Mouse (Mus musculus) ES-Bruce4 (cell line): ENCODE results near the gene Cdk5rap3. TPM values are rescaled to one million over a fixed set of nuclear protein-coding genes. Genes with fewer than 3 reads are reported as not detected.

Source experiments
- H3K27ac ChIP-seq: 2 replicates; pipeline ENCODE4 v1.5.1; 2012; ENCODE audit warnings: low read length, inconsistent platforms; ENCODE audit not compliant: insufficient read depth
- H3K27me3 ChIP-seq: 2 replicates; pipeline ENCODE4 v1.6.1; 2012; ENCODE audit warnings: mild to moderate bottlenecking, low read length, inconsistent platforms; ENCODE audit not compliant: control insufficient read depth, poor library complexity, insufficient read depth, severe bottlenecking
- H3K36me3 ChIP-seq: 2 replicates; pipeline ENCODE4 v1.6.1; 2012; ENCODE audit warnings: inconsistent platforms, mild to moderate bottlenecking, low read length, moderate library complexity; ENCODE audit not compliant: control insufficient read depth, poor library complexity, insufficient read depth, severe bottlenecking
- H3K4me1 ChIP-seq: one replicate; pipeline ENCODE4 v1.8.1; 2011; ENCODE audit warnings: low read length; ENCODE audit not compliant: control insufficient read depth, insufficient read depth
- H3K4me3 ChIP-seq: 2 replicates; pipeline ENCODE4 v1.5.1; 2011; ENCODE audit warnings: low read depth, mild to moderate bottlenecking, low read length
- H3K9ac ChIP-seq: 2 replicates; pipeline ENCODE4 v1.6.1; 2012; ENCODE audit warnings: low read depth, mild to moderate bottlenecking, inconsistent platforms; ENCODE audit not compliant: poor library complexity, severe bottlenecking
- H3K9me3 ChIP-seq: replicated peaks from 2 replicates; pipeline ENCODE4 v1.6.1; 2012; ENCODE audit warnings: mild to moderate bottlenecking, low read length, inconsistent platforms; ENCODE audit not compliant: control insufficient read depth, poor library complexity, insufficient read depth, severe bottlenecking
- CTCF ChIP-seq: IDR thresholded peaks from one replicate; pipeline ENCODE4 v1.8.1; 2011; ENCODE audit warnings: low read depth, low read length
- EP300 ChIP-seq: IDR thresholded peaks from 2 replicates; pipeline ENCODE4 v1.6.1; 2011; ENCODE audit warnings: low read depth, low read length; ENCODE audit not compliant: insufficient read depth
- POLR2A ChIP-seq: IDR thresholded peaks from one replicate; pipeline ENCODE4 v1.8.1; 2011; ENCODE audit warnings: low read length; ENCODE audit not compliant: insufficient read depth
- polyA plus RNA-seq: library from polyadenylated mRNA; stranded (reverse); fragments of >200 nt; gene quantifications from 2 replicates; pipeline ENCODE4 v1.2.4, GENCODE M21; 2011; ENCODE audit warnings: low read depth; ENCODE audit not compliant: missing spikeins, insufficient read depth, insufficient read length

Cdk5rap3 gene
- polyA plus RNA-seq, 1 experiment, result 93.3 TPM

GRCm38 (mm10) chr11:96878715-96879114, 37.6 kb downstream of the Cdk5rap3 start:
- Histone ChIP-seq H3K9me3 (no peaks in the 10 kb centered on the region), H3K4me1 (no peaks in the 10 kb centered on the region), H3K27me3 (no peaks in the 10 kb centered on the region), H3K36me3 (no peaks in the 10 kb centered on the region), H3K27ac (no peak overlapping the region), H3K4me3 (no peak overlapping the region), H3K9ac (no peak overlapping the region)
- TF ChIP-seq CTCF (no peak), POLR2A (no peak), EP300 (no peak)

- Histone ChIP-seq H3K4me3 (no peak overlapping the region), H3K36me3 (no peaks in the 10 kb centered on the region), H3K4me1 (peaks cover 4% of the 10 kb centered on the region), H3K27ac (no peak overlapping the region), H3K27me3 (no peaks in the 10 kb centered on the region), H3K9me3 (no peaks in the 10 kb centered on the region), H3K9ac (no peak overlapping the region)
- TF ChIP-seq POLR2A (no peak), EP300 (no peak), CTCF (no peak)
Measured at GRCm38 (mm10) chr11:96877071-96877470, 39.2 kb downstream of the Cdk5rap3 start.

GRCm38 (mm10) chr11:96876300-96877040, 39.8 kb downstream of the Cdk5rap3 start:
- Histone ChIP-seq H3K36me3 (no peaks in the 10 kb centered on the region), H3K4me3 (no peak overlapping the region), H3K9me3 (no peaks in the 10 kb centered on the region), H3K9ac (peak overlapping the region; percentile 11; the same call in 1 of the 2 replicates), H3K27me3 (no peaks in the 10 kb centered on the region), H3K4me1 (peaks cover 4% of the 10 kb centered on the region), H3K27ac (no peak overlapping the region)
- TF ChIP-seq EP300 (no peak), POLR2A (no peak), CTCF (no peak)

DNA sequence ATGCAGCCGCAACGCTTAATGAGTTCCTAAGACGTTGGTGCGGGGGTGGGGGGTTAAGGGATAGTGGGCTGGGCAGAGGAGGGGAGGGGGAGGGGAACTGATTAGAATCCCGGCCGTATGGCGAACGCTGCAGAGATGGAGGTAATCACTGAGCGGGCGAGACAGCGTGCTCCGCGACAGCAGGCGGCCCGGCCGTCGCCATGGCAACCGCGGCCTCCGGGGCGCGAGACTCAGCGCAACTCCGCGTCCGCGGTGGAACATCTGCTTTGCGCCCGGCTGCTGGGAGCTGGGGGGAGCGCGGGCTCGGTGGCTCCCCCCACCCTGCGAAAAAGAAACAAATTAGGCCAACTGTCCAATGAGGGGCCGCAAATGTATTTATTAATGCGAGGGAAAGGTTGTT, 40.6 kb downstream of the Cdk5rap3 start:
- no peaks in the 10 kb centered on the region for H3K36me3 ChIP-seq
- no peak for TF ChIP-seq CTCF
- no peak for TF ChIP-seq EP300
- no peak for TF ChIP-seq POLR2A
- peak overlapping the region; percentile 11; the same call in 1 of the 2 replicates for H3K9ac ChIP-seq
- no peaks in the 10 kb centered on the region for H3K27me3 ChIP-seq
- H3K9me3 ChIP-seq, result no peaks in the 10 kb centered on the region
- no peak overlapping the region for H3K27ac ChIP-seq
- peak overlapping the region; percentile 33; the same call in 1 of the 2 replicates for H3K4me3 ChIP-seq
- H3K4me1 ChIP-seq, result peaks cover 4% of the 10 kb centered on the region

GRCm38 (mm10) chr11:96875270-96875669, 41.0 kb downstream of the Cdk5rap3 start:
- no peak overlapping the region for H3K9ac ChIP-seq
- H3K9me3 ChIP-seq, result no peaks in the 10 kb centered on the region
- H3K4me3 ChIP-seq, result peak overlapping the region; percentile 33; the same call in 1 of the 2 replicates
- H3K27me3 ChIP-seq, result no peaks in the 10 kb centered on the region
- H3K4me1 ChIP-seq, result peaks cover 4% of the 10 kb centered on the region
- H3K36me3 ChIP-seq, result no peaks in the 10 kb centered on the region
- no peak for TF ChIP-seq POLR2A
- no peak for TF ChIP-seq EP300
- TF ChIP-seq CTCF, result no peak
- H3K27ac ChIP-seq, result no peak overlapping the region

- TF ChIP-seq EP300 (no peak), CTCF (no peak), POLR2A (no peak)
- 0 out of 2 replicates have a peak overlapping the region, but pooled peaks have one; percentile 77 for H3K9ac ChIP-seq
- no peak overlapping the region for H3K27ac ChIP-seq
- no peaks in the 10 kb centered on the region for H3K36me3 ChIP-seq
- no peaks in the 10 kb centered on the region for H3K27me3 ChIP-seq
- H3K4me1 ChIP-seq, result peaks cover 4% of the 10 kb centered on the region
- no peaks in the 10 kb centered on the region for H3K9me3 ChIP-seq
- no peak overlapping the region for H3K4me3 ChIP-seq
Measured at GRCm38 (mm10) chr11:96873601-96874140, 42.6 kb downstream of the Cdk5rap3 start.
